Mouse (Mus musculus) thymus, adult 2 months (tissue): ENCODE results near the gene Fer. TPM values are rescaled to one million over a fixed set of nuclear protein-coding genes. Genes with fewer than 3 reads are reported as not detected.

Experiments
- DNase-seq: peaks from one replicate; pipeline ENCODE4 v3.0.0; 2021
- H3K27ac ChIP-seq: fragments of 200-500 bp; 2 replicates; pipeline ENCODE4 v1.5.1; 2012; ENCODE audit warnings: low read length, control low read depth; ENCODE audit not compliant: control insufficient read depth, insufficient read depth
- H3K27me3 ChIP-seq: fragments of 200-500 bp; 2 replicates; pipeline ENCODE4 v1.6.1; 2012; ENCODE audit warnings: mild to moderate bottlenecking, low read length, moderate library complexity, mixed read lengths; ENCODE audit not compliant: control insufficient read depth, insufficient read depth
- H3K36me3 ChIP-seq: fragments of 200-500 bp; 2 replicates; pipeline ENCODE4 v1.6.1; 2012; ENCODE audit warnings: mild to moderate bottlenecking, low read length, moderate library complexity; ENCODE audit not compliant: control insufficient read depth, insufficient read depth
- H3K4me1 ChIP-seq: fragments of 200-500 bp; replicated peaks from 2 replicates; pipeline ENCODE4 v1.6.1; 2012; ENCODE audit warnings: low read length; ENCODE audit not compliant: control insufficient read depth, insufficient read depth
- H3K4me3 ChIP-seq: fragments of 200-500 bp; 2 replicates; pipeline ENCODE4 v1.5.1; 2012; ENCODE audit warnings: mild to moderate bottlenecking, low read length, control low read depth, moderate library complexity; ENCODE audit not compliant: control insufficient read depth, insufficient read depth
- CTCF ChIP-seq: fragments of 200-500 bp; IDR thresholded peaks from 2 replicates; pipeline ENCODE4 v1.5.1; 2012; ENCODE audit warnings: mild to moderate bottlenecking, control low read depth, low read length, moderate library complexity, borderline replicate concordance; ENCODE audit not compliant: control insufficient read depth, poor library complexity, insufficient read depth; ENCODE audit errors: extremely low read depth
- POLR2A ChIP-seq: fragments of 200-500 bp; IDR thresholded peaks from 2 replicates; pipeline ENCODE4 v1.6.1; 2012; ENCODE audit warnings: mild to moderate bottlenecking, low read length, control low read depth, moderate library complexity; ENCODE audit not compliant: control insufficient read depth, poor library complexity, insufficient read depth; ENCODE audit errors: extremely low read depth
- WGBS: fragments of 180-500 bp; shearing (Covaris S2); methylation state at CpG from one replicate; pipeline ENCODE4 v1.1.7; 2018; 5-methylcytosine and 5-hydroxymethylcytosine counted together
- polyA plus RNA-seq: library from polyadenylated mRNA; depleted of rRNA; stranded (reverse); fragments of >200 nt; gene quantifications from 2 replicates; pipeline ENCODE4 v1.2.3, GENCODE M21; 2012; rRNA removed

Gene Fer
- 0.68 and 0.69 TPM in 2 replicates for polyA plus RNA-seq

DNA sequence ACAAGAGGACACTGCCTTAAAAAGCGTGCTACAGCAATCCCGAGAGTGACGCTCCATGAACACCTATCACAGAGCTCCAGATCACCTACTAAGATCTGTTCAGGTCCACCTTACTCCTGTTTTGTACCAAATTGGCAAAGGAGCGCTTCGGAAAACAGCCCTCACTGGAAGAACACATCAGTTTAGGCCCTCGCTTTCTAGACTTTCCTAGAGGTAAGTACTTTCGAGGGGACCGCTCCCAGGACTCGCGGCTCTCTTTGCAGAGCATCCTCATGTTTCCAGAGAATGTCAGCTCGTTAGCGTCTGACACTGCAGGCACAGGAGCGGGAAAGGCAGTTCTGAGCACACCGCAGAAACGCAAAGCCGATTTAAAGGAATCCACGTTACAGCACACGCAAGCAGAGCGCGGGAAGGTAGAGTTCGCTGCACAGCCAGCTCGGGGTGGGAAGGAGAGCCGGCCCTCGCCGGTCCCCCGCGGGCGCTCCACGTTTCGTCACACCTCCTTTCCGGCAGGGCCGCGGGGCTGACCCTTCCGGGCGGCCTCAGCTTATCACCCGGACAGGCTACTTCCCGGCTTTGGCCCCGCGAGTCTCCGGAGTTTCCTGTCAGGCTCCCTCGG is at the start of gene Fer:
Gene Fer, plus strand, starts transcription at position 51 of the 619 bp plus-strand sequence.
- Histone ChIP-seq H3K27me3 (peaks cover 18% of the 10 kb centered on the region), H3K4me3 (peak within 1 kb of the TSS; percentile 51), H3K27ac (no peak within 1 kb of the TSS), H3K36me3 (no peaks in the 10 kb centered on the region), H3K4me1 (peaks cover 16% of the 10 kb centered on the region)
- no peak for DNase-seq
- TF ChIP-seq CTCF (no peak), POLR2A (no peak)
- 5% methylated on average over 41 of the region's 41 CpGs for WGBS

- H3K27me3 ChIP-seq: no peaks in the 10 kb centered on the region
- TF ChIP-seq CTCF (no peak), POLR2A (no peak)
- no peak for DNase-seq
- H3K36me3 ChIP-seq: no peaks in the 10 kb centered on the region
- WGBS: 85% methylated on average over 6 of the region's 6 CpGs
- H3K4me3 ChIP-seq: no peak overlapping the region
- H3K4me1 ChIP-seq: no peaks in the 10 kb centered on the region
- no peak overlapping the region for H3K27ac ChIP-seq
These were observed 49.3 kb upstream of the Fer start for GRCm38 (mm10) chr17:63813552-63813951.

DNA sequence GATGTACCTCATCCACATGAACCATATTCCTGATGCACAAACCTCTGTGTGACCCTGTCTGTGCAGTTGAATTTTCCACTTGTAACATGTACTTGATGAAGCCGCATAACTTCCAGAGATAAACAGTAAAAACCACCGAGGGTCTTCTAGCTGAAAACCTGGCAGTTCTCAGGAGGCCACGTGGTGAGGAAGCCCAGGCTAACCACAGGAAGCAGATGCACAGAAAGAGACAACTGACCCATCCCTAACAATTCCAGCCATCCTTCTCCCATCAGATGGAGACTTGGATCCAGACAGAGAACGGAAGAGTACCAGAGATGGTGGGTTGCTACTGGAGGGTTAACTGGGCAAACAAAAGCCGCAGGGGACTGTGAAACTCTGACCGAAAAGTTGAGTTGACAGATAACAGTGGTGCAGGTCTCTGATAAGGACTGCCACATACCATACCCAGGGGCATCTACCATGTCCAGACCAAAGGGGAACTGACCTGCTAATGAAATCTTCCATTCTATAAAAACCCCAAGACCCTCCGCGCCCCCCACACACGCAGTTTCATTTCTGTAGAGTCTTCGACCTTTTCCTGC is 44.3 kb upstream of the Fer start:
- Histone ChIP-seq H3K36me3 (no peaks in the 10 kb centered on the region), H3K4me1 (no peaks in the 10 kb centered on the region), H3K4me3 (no peak overlapping the region), H3K27ac (no peak overlapping the region), H3K27me3 (no peaks in the 10 kb centered on the region)
- TF ChIP-seq POLR2A (no peak), CTCF (no peak)
- no peak for DNase-seq
- WGBS: 46% methylated on average over 10 of the region's 10 CpGs

DNA sequence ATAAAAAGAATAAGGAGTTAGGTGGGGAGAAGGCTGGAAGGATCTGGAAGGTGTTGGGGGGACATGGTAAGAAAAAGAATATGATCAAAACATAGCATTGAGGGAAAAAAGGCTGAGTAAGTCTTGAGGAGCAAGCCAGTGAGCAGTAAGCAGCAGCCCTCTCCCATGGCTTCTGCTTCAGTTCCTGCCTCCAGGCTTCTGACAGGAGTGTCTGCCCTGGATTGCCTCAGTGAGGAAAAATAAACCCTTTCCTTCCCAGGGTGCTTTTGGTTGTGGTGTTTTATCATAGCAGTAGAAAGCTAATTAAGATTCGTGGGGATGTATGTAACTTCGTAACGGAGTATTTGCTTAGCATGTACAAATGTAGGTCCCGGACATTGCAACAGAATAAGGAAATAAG is 38.7 kb upstream of the Fer start:
- Histone ChIP-seq H3K4me3 (no peak overlapping the region), H3K36me3 (no peaks in the 10 kb centered on the region), H3K27me3 (no peaks in the 10 kb centered on the region), H3K4me1 (no peaks in the 10 kb centered on the region), H3K27ac (no peak overlapping the region)
- DNase-seq: no peak
- no peak for TF ChIP-seq POLR2A
- TF ChIP-seq CTCF: no peak
- WGBS: 98% methylated on average over 4 of the region's 4 CpGs

GRCm38 (mm10) chr17:63826196-63826595 is 36.7 kb upstream of the Fer start:
- Histone ChIP-seq H3K4me1 (no peaks in the 10 kb centered on the region), H3K27ac (no peak overlapping the region), H3K4me3 (no peak overlapping the region), H3K36me3 (no peaks in the 10 kb centered on the region), H3K27me3 (no peaks in the 10 kb centered on the region)
- 89% methylated on average over 8 of the region's 8 CpGs for WGBS
- DNase-seq: no peak
- TF ChIP-seq POLR2A: no peak

- no peaks in the 10 kb centered on the region for H3K36me3 ChIP-seq
- TF ChIP-seq POLR2A (no peak), CTCF (no peak)
- WGBS: 39% methylated on average over 7 of the region's 7 CpGs
- no peak for DNase-seq
- H3K4me3 ChIP-seq: no peak overlapping the region
- H3K27ac ChIP-seq: no peak overlapping the region
- no peaks in the 10 kb centered on the region for H3K27me3 ChIP-seq
- no peaks in the 10 kb centered on the region for H3K4me1 ChIP-seq
These were observed 36.1 kb upstream of the Fer start for GRCm38 (mm10) chr17:63826767-63827166.

GRCm38 (mm10) chr17:63828561-63829332 is 34.1 kb upstream of the Fer start:
- no peak overlapping the region for H3K4me3 ChIP-seq
- no peak for TF ChIP-seq CTCF
- TF ChIP-seq POLR2A: no peak
- WGBS: 84% methylated on average over 5 of the region's 5 CpGs

More at GRCm38 (mm10) chr17:63828561-63829332, 34.1 kb upstream of the Fer start:
- no peak for DNase-seq
- Histone ChIP-seq H3K27me3 (no peaks in the 10 kb centered on the region), H3K27ac (no peak overlapping the region), H3K36me3 (no peaks in the 10 kb centered on the region), H3K4me1 (no peaks in the 10 kb centered on the region)
